Mouse (Mus musculus): ENCODE data around the gene Shkbp1.

DNA sequence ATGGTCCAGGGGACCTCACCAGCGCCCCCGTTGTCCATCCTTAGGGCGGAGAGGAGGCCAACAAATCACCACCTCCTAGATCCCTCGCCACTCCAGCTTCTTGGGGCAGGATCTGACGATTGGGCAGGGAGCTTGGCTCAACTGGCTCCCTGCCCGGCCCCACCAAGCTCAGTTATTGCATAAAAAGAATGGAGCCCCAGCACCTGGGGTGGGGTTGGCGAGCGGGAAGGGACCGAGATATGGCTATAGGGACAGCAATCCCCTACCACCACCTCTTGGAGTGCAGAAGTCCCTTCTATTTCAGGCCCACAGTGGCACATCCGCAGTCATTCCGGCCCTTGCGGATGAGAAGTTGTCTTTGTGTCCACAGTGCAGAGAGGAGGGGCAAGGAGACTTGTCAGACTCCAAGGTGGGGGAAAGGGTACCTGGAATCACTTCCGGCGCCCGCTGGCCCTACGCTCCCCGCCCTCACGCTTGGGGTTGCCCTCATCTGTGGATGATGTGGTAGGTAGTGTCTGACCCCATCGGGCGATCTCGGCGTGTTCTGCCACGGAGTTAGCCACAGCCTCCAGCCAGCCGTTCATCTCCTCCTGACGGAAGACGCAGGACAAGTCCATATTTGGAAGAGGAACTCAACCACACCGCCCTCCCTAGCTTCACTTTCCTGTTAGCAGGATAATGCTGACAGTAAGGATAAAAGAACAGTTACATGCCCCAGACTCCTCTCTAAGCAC lies 1.2 kb upstream of the Shkbp1 start, which contains the start of gene Gm20479:
- no peak for TF ChIP-seq ZNF384 (IDR thresholded peaks at IDR 0.05; ENCODE audit: low read depth, low read length)
- no peak; a peak in 1 of 4 replicates for TF ChIP-seq CTCF (conservative IDR thresholded peaks at IDR 0.05 in 1 of 2, IDR thresholded peaks at IDR 0.05 in 1 of 2; ENCODE audit: low read depth in 2 of 2, low read length in 2 of 2)

All from CH12.LX (cell line).